Mouse (Mus musculus) G1E-ER4 (cell line): ENCODE measurements around the gene Erg28. TPM values are rescaled to one million over a fixed set of nuclear protein-coding genes. Genes with fewer than 3 reads are reported as not detected.

Experiments
- GATA1 ChIP-seq: IDR thresholded peaks from one replicate; pipeline ENCODE4 v1.8.0; 2012; ENCODE audit warnings: low read length, inconsistent platforms
- polyA plus RNA-seq: library from polyadenylated mRNA; stranded (reverse); fragments of >175 nt; gene quantifications from 2 replicates; pipeline ENCODE4 v1.2.3, GENCODE M21; 2012

Erg28 gene
- polyA plus RNA-seq, 1 experiment: 5.0 TPM

DNA sequence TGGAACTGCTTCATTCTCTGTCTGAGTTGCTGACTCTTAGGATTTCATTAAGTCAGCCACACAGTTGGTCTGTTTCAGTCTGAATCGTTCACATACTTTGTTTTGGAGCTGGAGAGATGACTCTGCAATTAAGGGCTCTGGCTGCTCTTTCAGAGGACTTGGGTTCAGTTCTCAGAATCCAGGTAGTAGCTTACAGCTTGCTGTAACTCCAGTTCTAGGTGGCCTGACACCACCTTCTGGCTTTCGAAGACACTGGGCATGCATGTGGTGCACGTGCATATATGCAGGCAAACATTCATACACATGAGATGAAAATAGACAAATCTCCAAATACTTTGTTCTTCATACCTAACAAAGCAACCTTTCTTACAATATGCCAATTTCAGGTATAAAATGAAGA lies 5.5 kb upstream of the Erg28 start:
- no peak for TF ChIP-seq GATA1

DNA sequence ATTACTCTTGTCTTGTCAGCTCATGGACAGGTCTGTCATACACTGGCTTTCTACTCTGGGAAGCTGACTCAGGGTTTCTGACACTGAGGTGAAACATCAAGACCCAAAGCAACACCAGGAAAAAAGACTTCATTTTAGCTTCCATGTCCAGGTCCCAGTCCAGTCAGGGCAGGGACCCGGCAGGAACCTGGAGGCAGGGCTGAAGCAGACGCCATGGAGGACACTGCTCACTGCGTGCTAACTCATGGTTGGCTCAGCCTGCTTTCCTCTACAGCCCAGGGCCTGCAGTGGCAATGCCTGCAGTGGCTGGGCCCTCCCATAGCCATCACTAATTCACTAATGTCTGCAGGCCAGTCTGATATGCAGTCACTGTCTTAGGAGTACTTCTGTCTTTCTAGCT lies 4.5 kb upstream of the Erg28 start:
- no peak for TF ChIP-seq GATA1

DNA sequence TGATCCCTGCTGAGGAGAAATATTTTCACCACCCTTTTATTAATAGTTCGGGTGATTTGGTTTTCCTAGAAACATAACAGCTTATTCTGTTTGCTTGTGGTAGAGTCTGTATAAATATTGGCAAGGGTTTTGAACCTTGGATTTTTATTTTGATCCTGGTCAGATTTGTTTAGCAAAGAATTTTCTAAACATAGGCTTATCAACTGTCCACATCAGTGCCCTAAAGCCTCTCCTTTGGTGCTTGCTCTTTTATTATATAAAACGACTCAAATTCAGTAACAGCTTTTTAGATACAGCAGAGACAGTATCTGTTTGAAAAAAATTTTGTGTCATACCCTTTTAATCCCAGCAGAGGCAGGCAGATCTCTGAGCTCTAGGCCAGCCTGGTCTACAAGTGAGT lies 1.5 kb upstream of the Erg28 start:
- TF ChIP-seq GATA1: no peak

DNA sequence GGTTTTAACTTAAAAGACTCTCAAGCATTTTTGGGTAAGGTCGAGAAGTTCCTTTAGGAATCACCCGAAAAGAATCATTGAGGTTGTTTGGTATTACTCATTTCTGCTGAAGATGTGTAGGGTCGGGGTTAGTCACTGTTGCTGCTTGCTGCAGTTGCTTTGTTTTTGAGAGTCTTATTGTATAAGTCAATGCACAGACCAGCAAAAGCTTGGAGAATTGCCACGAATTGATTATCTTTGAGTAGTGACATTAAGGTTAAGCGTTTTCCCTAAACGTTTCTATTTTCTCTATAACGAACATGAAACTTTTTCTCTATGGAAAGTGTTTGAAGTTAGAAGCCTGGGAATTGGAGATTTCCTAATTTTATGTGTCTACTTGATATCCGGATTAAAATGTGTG lies 1.0 kb upstream of the Erg28 start:
- TF ChIP-seq GATA1: no peak

DNA sequence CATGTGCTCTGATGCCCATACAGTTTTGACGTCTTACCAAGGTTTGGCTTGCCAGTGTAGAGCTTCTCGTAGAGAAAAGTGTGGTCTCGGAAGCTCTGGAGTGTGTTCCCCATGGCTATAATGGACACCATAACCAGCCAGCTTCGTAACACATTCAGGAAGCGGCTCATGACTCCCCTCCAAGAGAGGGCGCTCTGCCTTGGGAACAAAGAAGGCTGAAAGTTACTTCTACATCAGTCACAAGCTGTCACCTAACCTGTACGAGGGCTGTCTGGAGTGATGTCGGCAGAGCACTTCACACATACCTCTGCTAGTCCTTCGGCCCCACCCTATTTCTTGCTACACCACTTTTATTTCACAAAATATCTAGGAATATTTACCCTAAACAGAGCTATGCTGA lies 2.3 kb downstream of the Erg28 start:
- TF ChIP-seq GATA1: no peak

DNA sequence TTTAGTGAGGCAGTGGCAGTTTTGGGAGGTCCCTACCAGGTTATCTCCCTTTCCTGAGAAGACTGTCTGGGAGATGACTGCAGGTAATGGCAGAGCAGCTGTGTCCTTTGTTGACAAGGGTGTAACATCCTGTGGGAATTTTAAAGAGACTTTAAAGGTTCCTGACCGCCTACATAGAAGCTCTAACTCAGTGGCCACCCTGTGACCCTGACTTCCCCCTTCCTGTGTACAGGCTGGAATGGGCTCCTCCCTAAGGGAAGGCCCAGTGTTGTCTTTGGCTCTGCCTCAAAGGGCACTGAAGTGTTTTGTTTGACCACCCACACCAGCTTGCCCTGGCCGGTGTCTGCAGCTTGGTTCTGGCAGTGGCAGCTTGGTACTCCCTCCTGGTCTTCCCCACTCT lies 10.8 kb downstream of the Erg28 start:
- no peak for TF ChIP-seq GATA1

DNA sequence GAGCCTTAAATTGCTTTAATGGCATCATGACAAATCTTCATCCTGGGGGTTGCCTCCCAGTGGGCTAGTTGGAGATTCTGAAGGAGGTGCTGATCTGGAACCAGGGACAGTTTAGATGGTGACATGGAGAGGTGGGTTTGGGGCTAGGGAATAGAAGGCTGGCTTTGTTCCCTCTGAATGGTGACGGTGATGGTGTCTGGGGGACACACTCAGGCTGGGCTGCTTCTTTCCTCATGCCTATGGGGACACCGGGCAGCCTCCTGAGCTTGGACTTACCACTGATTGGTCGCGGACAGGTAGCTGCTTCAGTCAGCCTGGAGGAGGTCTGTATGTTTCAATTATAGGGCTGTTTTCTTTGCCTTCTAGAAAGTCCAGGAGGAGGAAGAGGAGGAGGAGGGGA lies 12.7 kb downstream of the Erg28 start:
- no peak for TF ChIP-seq GATA1

DNA sequence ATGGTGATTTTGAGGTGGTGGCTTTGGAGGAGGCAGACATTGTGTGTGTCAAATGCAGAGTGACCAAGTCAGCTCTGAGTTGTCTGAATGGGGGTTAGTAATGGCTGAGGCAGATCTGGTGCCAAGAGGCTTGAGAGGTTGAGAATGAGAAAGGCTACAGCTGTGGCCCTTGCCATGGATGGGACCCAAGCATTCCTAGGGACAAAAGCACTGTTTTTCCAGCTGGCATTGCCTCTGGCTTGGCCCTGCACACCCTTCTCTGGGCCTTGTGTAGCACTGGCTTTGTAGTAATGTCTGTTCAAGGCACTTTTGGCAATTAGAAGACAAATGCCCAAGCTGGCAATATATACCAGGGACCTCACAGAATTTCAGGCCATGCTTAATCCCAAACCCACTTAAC lies 13.4 kb downstream of the Erg28 start:
- TF ChIP-seq GATA1: no peak

DNA sequence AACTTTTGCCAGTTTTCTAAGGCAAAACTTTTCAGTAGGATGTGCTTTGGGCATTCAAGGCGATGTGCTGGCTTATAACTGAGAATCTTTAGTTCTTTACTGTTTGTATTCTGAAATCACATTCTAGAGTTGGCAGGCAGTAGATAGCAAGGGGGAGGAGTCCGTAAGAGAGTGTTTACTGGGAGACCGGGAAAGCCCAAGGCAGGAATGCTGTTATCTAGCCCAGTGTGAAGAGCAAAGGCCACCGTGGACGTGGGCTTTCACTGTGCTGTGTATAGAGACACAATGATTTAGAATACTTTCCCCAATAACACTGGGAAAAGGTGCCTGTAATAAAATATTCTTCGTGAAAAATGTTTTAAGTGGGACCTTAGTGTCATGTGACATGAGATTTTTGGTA lies 14.6 kb downstream of the Erg28 start:
- TF ChIP-seq GATA1: no peak

DNA sequence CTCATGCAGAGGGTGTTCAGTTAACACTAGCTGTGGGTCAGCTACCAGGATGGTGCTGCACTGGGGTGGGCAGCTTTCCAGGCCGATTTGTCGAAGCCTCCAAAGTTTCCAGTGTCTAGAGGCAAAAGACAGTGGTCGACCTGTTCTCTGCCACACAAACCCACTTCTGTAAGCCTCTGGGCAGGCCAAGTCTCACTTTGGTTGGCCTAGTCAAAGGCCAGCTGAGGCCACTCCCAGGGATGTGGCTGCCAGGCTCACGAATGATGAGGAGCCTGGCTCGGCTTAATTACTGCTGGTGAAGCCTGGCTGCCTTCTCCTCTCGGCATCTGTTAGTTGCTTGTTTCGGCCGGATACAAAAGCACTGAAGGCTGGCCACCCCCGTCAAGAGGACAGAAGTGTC lies 24.3 kb downstream of the Erg28 start:
- TF ChIP-seq GATA1: no peak

DNA sequence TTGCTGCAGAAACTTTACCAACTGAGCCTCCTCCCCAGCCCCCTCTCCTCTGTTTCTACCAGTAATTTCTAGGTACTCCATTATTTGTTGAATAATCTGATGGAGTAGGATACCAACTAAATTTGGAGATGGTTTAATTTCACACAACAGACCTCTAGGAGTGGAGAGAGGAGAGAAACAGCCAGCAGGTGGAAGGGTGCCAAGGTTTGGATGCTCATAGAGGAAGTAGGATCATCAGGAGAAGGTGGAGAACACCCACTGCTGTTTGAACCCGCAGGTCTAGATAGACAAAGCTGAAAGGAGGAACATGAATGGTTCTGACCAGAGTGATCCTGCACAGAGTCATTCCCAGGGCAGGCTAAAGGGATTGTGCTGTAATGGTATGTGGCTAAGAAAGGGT lies 28.8 kb downstream of the Erg28 start:
- no peak for TF ChIP-seq GATA1

DNA sequence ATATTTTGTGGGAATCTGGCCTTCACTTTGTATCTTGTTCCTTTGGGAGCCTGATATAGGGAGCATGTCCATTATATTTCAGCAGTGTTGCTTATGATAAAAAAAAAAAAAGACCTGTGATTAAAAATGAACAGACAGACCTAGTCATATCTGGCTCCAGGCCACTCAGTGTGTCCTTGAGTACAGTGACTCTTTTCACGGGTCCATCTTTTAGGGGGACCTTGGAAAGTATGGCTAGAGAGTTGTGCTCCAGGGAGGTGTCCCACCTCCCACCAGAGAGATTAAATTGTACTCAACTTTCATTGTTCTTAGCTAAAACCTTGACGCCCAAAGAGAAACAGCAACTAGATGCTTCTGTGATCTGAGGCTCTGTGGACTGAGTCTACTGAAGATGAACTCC lies 30.3 kb downstream of the Erg28 start:
- TF ChIP-seq GATA1: no peak

DNA sequence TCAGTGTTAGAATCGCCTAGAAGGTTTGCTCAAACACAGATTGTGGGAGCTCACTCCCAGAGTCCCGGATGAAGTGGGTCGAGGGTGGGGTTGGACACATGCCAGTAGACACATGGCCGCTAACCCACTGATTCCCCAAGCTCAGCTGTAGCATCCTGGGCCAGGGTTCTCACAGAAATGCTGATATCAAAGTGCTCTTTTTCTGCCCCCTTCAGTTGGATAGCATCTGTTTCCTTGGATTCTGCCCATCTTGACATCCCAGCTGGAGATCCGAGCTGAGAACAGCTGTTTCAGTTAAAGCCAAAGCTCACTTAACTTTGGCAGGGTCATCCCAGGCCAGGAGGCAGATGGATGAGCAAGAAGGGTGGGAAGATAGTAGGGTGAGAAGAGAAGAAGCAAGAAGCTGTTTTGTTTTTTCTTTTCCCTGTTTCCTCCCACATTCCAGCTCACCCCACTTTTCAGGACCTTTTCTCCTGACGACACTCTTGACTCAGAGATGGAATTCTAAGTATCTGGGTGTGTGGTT lies 31.5 kb downstream of the Erg28 start:
- TF ChIP-seq GATA1: no peak

DNA sequence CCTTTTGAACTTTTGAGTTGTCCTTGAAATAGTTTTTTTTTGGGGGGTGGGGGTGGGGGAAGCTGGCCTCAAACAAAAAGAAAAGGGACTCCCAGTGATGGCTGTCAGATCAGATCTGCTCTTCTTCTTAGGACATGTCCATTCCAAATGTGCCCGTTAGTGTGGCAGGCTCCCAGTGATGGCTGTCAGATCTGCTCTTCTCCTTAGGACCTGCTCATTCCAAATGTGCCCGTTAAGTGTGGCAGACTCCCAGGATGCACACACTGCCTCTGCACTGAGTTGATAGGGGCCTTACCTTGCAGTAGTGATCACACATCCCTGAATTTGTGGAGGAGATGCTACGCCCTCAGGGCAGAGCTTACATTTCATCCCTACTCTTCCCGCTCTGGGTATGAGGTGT lies 32.2 kb downstream of the Erg28 start:
- no peak for TF ChIP-seq GATA1

DNA sequence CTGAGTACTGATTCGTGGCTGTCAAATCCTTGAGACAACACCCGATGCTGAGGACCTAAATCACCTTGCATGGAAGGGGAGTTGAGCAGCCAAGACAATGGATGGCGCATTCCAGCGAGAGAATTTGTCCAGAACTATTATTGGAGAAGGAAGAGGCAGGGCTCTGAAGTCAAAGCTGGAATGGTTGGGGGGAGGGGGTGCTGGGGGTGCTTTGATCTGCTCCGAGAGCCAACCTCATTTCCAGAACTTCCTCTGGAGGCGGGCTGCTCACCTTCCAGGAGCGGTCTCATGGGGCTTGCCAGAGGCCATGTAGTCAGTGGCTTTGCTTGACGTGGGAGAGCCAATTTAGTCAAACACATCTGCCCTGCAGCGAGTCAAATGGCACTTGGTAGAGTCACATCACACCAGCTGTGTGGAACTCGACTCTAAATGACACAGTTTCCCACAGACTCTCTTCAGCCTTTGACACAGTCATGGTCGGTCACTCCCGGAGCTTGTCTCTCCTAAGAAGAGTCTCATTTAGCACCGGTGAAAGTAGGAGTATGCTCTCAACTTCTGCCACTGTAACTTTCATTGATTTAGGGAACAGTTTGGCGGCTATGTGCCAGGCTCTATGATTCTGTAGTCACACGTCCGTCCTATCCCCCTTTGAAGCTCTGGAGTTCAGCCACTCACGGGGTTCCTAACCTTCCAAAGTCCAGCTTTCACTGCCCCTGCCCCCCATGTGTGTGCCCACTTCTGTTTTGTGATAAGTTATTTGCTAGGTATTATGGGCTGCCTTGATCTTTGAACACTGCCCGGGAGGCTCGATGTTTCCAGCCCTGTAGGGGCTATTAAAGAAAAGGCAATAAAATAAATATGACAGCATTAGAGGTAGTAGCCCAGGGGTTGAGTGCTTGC lies 39.2 kb downstream of the Erg28 start:
- TF ChIP-seq GATA1: no peak

DNA sequence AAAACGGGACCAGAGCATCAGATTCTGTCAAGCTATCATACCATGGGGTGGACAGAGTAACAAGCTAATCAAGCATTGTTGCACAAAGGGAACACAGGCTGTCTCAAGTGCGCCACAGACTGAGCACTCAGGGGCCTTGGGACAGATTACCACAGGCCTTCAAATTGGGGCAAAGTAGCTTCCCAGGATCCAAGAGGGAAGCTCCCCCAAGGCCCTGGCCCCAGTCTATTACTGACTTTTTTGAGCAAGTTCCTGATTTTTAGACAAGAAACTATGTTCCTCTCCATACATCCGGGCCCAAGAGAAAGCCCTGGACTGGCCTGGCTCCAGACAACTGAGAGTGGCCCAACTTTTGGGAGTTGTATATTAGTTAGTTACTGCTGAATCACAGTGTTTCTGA lies 42.7 kb downstream of the Erg28 start:
- no peak for TF ChIP-seq GATA1

DNA sequence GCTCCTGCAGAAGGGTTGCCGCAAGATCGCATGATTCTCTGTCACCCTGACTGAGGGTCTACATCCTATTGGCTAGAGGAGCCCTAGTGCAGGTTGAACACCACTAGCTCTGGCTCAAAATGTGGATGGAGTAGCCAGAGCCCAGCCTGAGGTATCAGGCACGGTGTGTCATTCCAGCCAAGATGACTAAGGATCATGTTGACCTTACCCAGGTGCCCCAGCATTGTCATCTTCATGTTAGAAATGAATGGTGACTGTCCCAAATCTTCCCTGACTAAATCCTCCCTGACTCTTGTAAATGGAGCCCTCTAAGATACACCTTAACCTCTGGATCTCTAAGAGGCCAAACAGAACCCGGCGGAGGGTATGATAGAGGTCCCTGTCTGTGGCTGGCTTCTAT lies 44.6 kb downstream of the Erg28 start:
- TF ChIP-seq GATA1: no peak

DNA sequence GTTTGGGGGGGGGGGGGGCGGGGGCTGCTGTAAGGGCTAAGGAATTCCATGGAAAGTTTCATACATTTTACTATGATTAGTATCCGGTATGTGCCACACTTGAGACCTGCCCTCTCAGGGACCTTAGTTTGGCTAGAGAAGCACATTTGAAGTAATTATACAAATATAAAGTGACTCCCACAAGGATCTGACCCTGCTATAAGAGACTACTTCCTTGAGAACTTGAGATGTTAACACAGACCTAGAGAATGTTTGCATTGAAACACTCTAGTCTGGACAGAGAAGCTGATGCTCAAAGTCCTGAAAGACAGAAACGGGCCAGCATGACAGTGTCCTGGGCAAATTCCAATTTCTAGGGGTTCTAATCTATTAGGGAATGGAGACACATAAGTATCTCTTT lies 45.4 kb downstream of the Erg28 start:
- no peak for TF ChIP-seq GATA1

DNA sequence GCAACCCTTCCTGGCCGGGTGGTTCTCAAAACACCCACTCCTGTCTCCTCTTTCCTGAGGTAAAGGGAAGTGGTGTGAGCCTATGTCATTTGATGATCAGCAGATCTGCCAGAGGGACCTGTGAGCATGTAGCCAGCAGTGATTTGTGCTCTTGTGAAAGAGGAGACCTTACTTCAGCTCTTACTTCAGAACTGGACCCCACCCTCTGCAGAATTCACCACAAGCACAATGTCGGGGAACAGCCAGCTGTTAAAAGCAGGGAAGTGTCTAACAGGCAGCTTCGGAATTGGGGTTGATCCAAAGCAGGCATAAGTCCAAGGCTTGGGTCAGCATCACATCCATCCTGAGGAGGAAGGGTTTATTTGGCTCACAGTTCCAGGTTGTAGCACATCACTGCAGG lies 53.0 kb downstream of the Erg28 start:
- TF ChIP-seq GATA1: no peak
